Mouse (Mus musculus): ENCODE results near the gene Sult6b2. TPM values are rescaled to one million over a fixed set of nuclear protein-coding genes. Genes with fewer than 3 reads are reported as not detected.

Sult6b2 gene
- total RNA-seq (2023) = 0.24 TPM

DNA sequence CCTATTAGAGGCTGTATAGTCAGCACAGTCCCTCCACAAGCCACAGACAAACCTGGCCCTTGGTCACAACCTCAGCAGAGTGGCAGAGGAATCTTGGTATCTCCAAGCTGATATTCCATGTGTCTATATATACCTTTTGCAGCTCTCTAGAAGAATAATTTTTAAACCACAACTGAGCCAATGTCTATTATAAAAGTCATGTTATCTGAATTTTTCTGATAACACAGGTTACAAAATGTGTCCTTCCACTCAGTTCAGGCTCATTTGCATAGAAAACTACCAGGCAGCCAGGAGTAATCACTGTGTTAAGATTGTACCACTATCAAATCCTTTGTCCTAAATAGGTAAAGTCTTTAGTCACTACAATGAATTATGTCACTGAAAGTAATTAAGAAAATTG is at the start of gene Sult6b2:
TSS of gene Sult6b2 (minus strand) at position 101 of the 400 bp plus-strand sequence.

DNA sequence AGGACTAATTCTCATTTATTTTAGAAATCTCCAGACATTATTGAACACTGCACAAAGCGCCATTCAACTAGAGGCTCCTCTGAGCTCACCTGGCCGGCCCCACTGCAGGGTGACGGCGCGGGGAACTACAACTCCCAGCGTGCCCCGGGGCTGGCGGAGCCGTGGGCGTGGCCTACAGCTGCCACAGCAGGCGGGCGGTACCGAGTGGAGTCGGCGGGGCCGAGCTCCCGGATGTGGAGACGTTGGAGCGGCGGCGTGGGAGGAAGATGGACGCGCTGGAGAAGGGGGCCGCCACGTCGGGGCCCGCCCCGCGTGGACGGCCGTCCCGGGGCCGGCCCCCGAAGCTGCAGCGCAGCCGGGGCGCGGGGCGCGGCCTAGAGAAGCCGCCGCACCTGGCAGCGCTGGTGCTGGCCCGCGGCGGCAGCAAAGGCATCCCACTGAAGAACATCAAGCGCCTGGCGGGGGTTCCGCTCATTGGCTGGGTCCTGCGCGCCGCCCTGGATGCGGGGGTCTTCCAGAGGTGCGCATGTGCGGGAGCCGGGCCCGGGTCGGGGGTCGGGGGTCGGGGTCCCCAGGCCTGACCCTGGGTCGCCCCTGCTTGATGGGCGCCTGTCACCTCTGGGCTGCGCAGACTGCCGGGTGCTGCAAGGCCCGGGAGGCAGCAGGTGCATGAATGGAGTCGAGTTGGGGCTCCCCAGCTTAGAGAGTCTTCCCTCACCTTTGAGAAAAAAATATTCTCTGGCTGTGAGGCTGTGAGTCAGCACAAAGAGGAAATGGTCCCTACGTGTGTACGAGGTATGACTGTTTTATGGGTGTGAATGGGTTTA is 47.6 kb downstream of the Sult6b2 start, which contains the start of gene Cmas:
TSS of gene Cmas (plus strand) at position 180 of the 827 bp plus-strand sequence.

Other genes with a start within 250 kb of the Sult6b2 start
- not detected for gene Kcnj8, start 232.9 kb downstream of the Sult6b2 start, total RNA-seq (2023)
- gene Abcc9, start 102.2 kb downstream of the Sult6b2 start, total RNA-seq (2023) = not detected
- 61.6 TPM for gene Cmas, start 47.8 kb downstream of the Sult6b2 start, total RNA-seq (2023)
- gene St8sia1, start 159.9 kb upstream of the Sult6b2 start, total RNA-seq (2023) = 70.0 TPM

All from CD8-positive naive resting alpha-beta T cell, adult 57 days (primary cell).